Mouse (Mus musculus) kidney, adult 18-20 months (tissue): Measurements from ENCODE around the gene Imp3.

Experiments
- DNase-seq: peaks from one replicate; pipeline ENCODE4 v3.0.0; 2021

The Imp3 gene

GRCm38 (mm10) chr9:56973960-56974524 is 36.8 kb downstream of the Imp3 start:
- no peak for DNase-seq

- no peak for DNase-seq
Measured at GRCm38 (mm10) chr9:56975199-56975598, 37.9 kb downstream of the Imp3 start.

DNA sequence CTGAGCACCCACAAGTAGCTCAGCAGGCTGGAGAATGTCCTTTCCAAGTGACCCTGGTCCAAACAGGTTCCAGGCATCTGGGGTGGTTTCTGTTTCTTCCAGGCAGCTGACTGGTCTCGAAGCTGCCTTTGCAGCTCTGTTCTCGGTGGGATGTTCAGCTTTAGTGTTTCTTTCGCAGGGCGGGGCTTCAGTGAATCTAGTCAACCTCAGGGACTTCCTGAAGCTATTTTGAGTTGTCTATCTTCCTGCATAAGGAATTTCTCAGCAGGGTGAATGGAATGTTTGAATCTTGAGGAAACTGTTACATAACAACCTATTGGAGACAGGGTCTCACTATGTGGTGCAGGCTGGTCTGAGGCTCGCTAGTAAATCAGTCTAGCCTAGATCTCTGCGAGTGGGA is 42.9 kb downstream of the Imp3 start:
- no peak for DNase-seq

DNA sequence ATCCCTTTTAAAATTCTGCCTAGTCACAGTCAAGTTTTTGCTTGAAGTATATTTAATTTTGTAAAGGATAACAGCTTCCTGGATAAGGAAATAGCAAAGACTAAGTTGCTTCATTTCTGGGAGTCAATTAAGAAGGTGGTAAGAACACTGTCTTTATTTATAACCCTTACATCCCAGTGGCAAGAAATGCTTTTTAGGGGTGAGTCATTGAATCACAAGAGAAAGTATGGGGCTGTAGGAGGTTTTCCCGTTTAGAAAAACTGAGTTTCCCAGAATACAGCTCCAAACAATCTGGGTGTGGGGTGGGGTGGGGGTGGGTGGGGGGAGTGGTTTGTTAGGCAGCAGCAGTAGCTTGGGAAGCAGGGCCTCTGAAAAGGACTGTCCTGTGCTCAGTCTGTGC is 44.2 kb downstream of the Imp3 start:
- no peak for DNase-seq
